ENCODE assay signal across 20 mouse cellular contexts in genomic region chr10:67561185-67561584, GRCm38 (mm10). TPM values are rescaled to one million over a fixed set of nuclear protein-coding genes. Genes with fewer than 3 reads are reported as not detected.
DNase-seq lines count a peak whose midpoint lies in the region; ATAC-seq and TF ChIP-seq lines count a peak whose summit lies in the region.
"Had no signal": no experiment of that assay in that cellular context is flagged by ENCODE, and none has a peak within 500 bp of the region (broad histone marks: within the 10 kb centered on the region; RNA-seq: fewer than 3 reads in every experiment).

No protein-coding gene starts in this region.

- TF ChIP-seq EP300 in CH12.LX (IDR thresholded peaks at IDR 0.05; ENCODE audit: low read length) (no peak), MEL (IDR thresholded peaks at IDR 0.05; ENCODE audit: low read depth in 1 of 2, low read length in 2 of 2) (no peak)

- H3K4me1 ChIP-seq in CH12.LX (ENCODE audit: control insufficient read depth in 1 of 2, insufficient read depth in 2 of 2), result peaks cover 6 to 22% of the 10 kb centered on the region in 2 experiments
- peaks cover 4 to 8% of the 10 kb centered on the region in 2 experiments; a peak in 1 of 4 replicates for H3K4me1 ChIP-seq in MEL (ENCODE audit: control insufficient read depth in 1 of 2, insufficient read depth in 2 of 2, low read length in 2 of 2)
- no peaks in the 10 kb centered on the region for H3K4me1 ChIP-seq in lung, adult 2 months (ENCODE audit: control insufficient read depth, insufficient read depth, low read length)

- peaks cover 4% of the 10 kb centered on the region for H3K9me3 ChIP-seq in CH12.LX (replicated peaks; ENCODE audit: low read length)
- H3K9me3 ChIP-seq in MEL (replicated peaks; ENCODE audit: insufficient read depth, low read length), result no peaks in the 10 kb centered on the region
- H3K9me3 ChIP-seq: G1E had no signal

- H3K27ac ChIP-seq in CH12.LX (ENCODE audit: insufficient read depth, low read depth), result no peak overlapping the region
- no peak overlapping the region for H3K27ac ChIP-seq in MEL (ENCODE audit: control insufficient read depth, low read depth, low read length)

- no peak for DNase-seq in CH12.LX (ENCODE audit: extremely low read depth)
- no peak for DNase-seq in MEL (ENCODE audit: low read depth, low spot score)
- no peak for DNase-seq in lung, adult 2 months
- DNase-seq: adrenal gland, adult 2 months; adrenal gland, adult 8-10 months; adrenal gland, postnatal 10 days; adrenal gland, postnatal 14 days; adrenal gland, postnatal 25 days; adrenal gland, postnatal 36 days; B cell, adult 2 months; cerebellum, adult 11 months; cerebellum, adult 11-12 months; cerebellum, adult 18-20 months; cerebellum, adult 2 months; cerebellum, adult 8-10 months had no signal

- H3K79me2 ChIP-seq in CH12.LX (replicated peaks; ENCODE audit: control insufficient read depth, extremely low read depth, insufficient read depth, poor library complexity, severe bottlenecking), result no peaks in the 10 kb centered on the region
- no peaks in the 10 kb centered on the region for H3K79me2 ChIP-seq in MEL (ENCODE audit: control insufficient read depth, insufficient read depth, low read length, poor library complexity)

- no peaks in the 10 kb centered on the region for H3K27me3 ChIP-seq in CH12.LX (replicated peaks)
- peaks cover 0 to 1% of the 10 kb centered on the region in 2 experiments; a peak in 1 of 4 replicates for H3K27me3 ChIP-seq in MEL (ENCODE audit: control insufficient read depth in 1 of 2, insufficient read depth in 2 of 2, low read length in 2 of 2)
- H3K27me3 ChIP-seq: Patski had no signal

- H3K36me3 ChIP-seq in CH12.LX (replicated peaks in 1 of 2; ENCODE audit: control insufficient read depth in 1 of 2, insufficient read depth in 1 of 2, low read length in 1 of 2) (no peaks in the 10 kb centered on the region), MEL (ENCODE audit: control insufficient read depth in 1 of 2, insufficient read depth in 2 of 2, low read length in 2 of 2) (peaks cover 0 to 6% of the 10 kb centered on the region in 2 experiments; a peak in 2 of 4 replicates)
- H3K36me3 ChIP-seq: G1E had no signal

- dilution Hi-C loops in CH12.LX (cut with MboI; ENCODE audit: extremely low pct_ligation_motif_present, extremely low pct_unique_long_range_greater_than_20kb, low sequenced_read_pairs), result no loop called here

- no peak for TF ChIP-seq CTCF in CH12.LX (conservative IDR thresholded peaks at IDR 0.05 in 1 of 2, IDR thresholded peaks at IDR 0.05 in 1 of 2; ENCODE audit: low read depth in 2 of 2, low read length in 2 of 2)
- no peak for TF ChIP-seq CTCF in MEL (IDR thresholded peaks at IDR 0.05 in 2 of 3, conservative IDR thresholded peaks at IDR 0.05 in 1 of 3; ENCODE audit: control insufficient read depth in 1 of 3, insufficient read depth in 1 of 3, low read depth in 2 of 3, low read length in 3 of 3, poor library complexity in 1 of 3, severe bottlenecking in 1 of 3)
- TF ChIP-seq CTCF in lung, adult 2 months (IDR thresholded peaks at IDR 0.05; ENCODE audit: insufficient read depth, low read length), result no peak

- WGBS in lung, adult 2 months, result 69% methylated on average over 1 of the region's 1 CpGs

- no peak for ATAC-seq in granulocyte monocyte progenitor cell, adult 5-6 weeks (replicated peaks; ENCODE audit: poor library complexity, severe bottlenecking)
- ATAC-seq: activated CD4-positive, CD25-positive, alpha-beta regulatory T cell, adult 4 months; CD4-positive, CD25-positive, alpha-beta regulatory T cell, adult 4 months; Patski had no signal

- in situ Hi-C loops in CH12.LX (cut with MboI; ENCODE audit: low pct_ligation_motif_present, low pct_unique_long_range_greater_than_20kb, low sequenced_read_pairs), result no loop called here

- TF ChIP-seq RAD21 in CH12.LX (IDR thresholded peaks at IDR 0.05; ENCODE audit: low read depth, low read length) (no peak), MEL (IDR thresholded peaks at IDR 0.05; ENCODE audit: low read depth, low read length) (no peak)

- no peak overlapping the region for H3K4me2 ChIP-seq in CH12.LX (ENCODE audit: insufficient read depth, low read depth, poor library complexity, severe bottlenecking)

- TF ChIP-seq POLR2A in CH12.LX (IDR thresholded peaks at IDR 0.05; ENCODE audit: low read depth, low read length) (no peak), MEL (IDR thresholded peaks at IDR 0.05; ENCODE audit: control insufficient read depth in 1 of 2, insufficient read depth in 1 of 2, low read depth in 1 of 2, low read length in 2 of 2, poor library complexity in 1 of 2) (no peak)
- TF ChIP-seq POLR2A in lung, adult 2 months (IDR thresholded peaks at IDR 0.05; ENCODE audit: borderline replicate concordance, extremely low read depth, low read depth, low read length), result no peak

- H3K9ac ChIP-seq in CH12.LX (ENCODE audit: insufficient read depth, low read depth) (no peak overlapping the region), MEL (ENCODE audit: control insufficient read depth, low read depth, low read length, poor library complexity, severe bottlenecking) (no peak overlapping the region)

- H3K4me3 ChIP-seq in CH12.LX (replicated peaks in 1 of 3; ENCODE audit: low read depth in 2 of 3, low read length in 2 of 3, poor library complexity in 1 of 3) (no peak overlapping the region), MEL (ENCODE audit: control insufficient read depth in 1 of 2, insufficient read depth in 1 of 2, low read depth in 2 of 2, low read length in 2 of 2) (no peak overlapping the region)
- H3K4me3 ChIP-seq in lung, adult 2 months (replicated peaks; ENCODE audit: extremely low read depth, low read depth, low read length), result no peak overlapping the region

TF ChIP-seq in CH12.LX, 34 proteins besides CTCF, POLR2A, EP300 and RAD21:
- peak; percentile 79 for TF ChIP-seq ZKSCAN1 (IDR thresholded peaks at IDR 0.05; ENCODE audit: borderline replicate concordance, low read depth, low read length)
- no peak for TF ChIP-seq ZMIZ1 (IDR thresholded peaks at IDR 0.05; ENCODE audit: low read depth, low read length)

TF ChIP-seq in MEL, 35 proteins besides CTCF, POLR2A, EP300 and RAD21:
- TF ChIP-seq ELF1 (IDR thresholded peaks at IDR 0.05; ENCODE audit: low read depth, low read length) (no peak), TCF12 (IDR thresholded peaks at IDR 0.05; ENCODE audit: low read depth, low read length) (no peak), ZKSCAN1 (IDR thresholded peaks at IDR 0.05; ENCODE audit: low read depth, low read length) (peak; percentile 80)

RNA-seq across cellular contexts. Expression of gene Ado, which starts 12.4 kb away (rescaled TPM):
- total RNA-seq in CH12.LX (2012; rRNA removed) (14.6 and 14.8 TPM in 2 replicates), CH12.LX (2014; rRNA removed) (11.2 and 12.3 TPM in 2 replicates), MEL (2012; rRNA removed) (16.4 and 19.3 TPM in 2 replicates)
- polyA plus RNA-seq in CH12.LX (2012; ENCODE audit: insufficient read length, low read depth) (9.1 and 10.3 TPM in 2 replicates), MEL (2012; ENCODE audit: insufficient read depth in 1 of 2, insufficient read length in 2 of 2, low read depth in 1 of 2, low replicate concordance in 2 of 2, missing spikeins in 1 of 2) (10 to 100 TPM; 16.9 to 86.9 TPM)
- polyA plus RNA-seq in lung, adult 2 months (2012; rRNA removed), result 11.6 and 14.1 TPM in 2 replicates
- 21.2 and 21.7 TPM in 2 replicates for total RNA-seq in granulocyte monocyte progenitor cell, adult 5-6 weeks (2014; fragmentation: Nextera tagmentation)
- 21.9 and 22.8 TPM in 2 replicates for total RNA-seq in granulocyte monocyte progenitor cell, adult 5-6 weeks (2017)

RNA-seq across cellular contexts. Expression of gene Egr2, which starts 25.9 kb away (rescaled TPM):
- total RNA-seq in CH12.LX (2012; rRNA removed) (1.0 and 1.3 TPM in 2 replicates), CH12.LX (2014; rRNA removed) (4.7 and 5.7 TPM in 2 replicates), MEL (2012; rRNA removed) (0.13 and 0.23 TPM in 2 replicates)
- polyA plus RNA-seq in CH12.LX (2012; ENCODE audit: insufficient read length, low read depth) (3.1 and 4.6 TPM in 2 replicates), MEL (2012; ENCODE audit: insufficient read depth in 1 of 2, insufficient read length in 2 of 2, low read depth in 1 of 2, low replicate concordance in 2 of 2, missing spikeins in 1 of 2) (under 1 TPM in 1 of 2 experiments, not detected in 1; 0.24 TPM)
- polyA plus RNA-seq in lung, adult 2 months (2012; rRNA removed), result 12.8 and 13.1 TPM in 2 replicates
- total RNA-seq in granulocyte monocyte progenitor cell, adult 5-6 weeks (2014; fragmentation: Nextera tagmentation), result not detected in 2 replicates
- 0.72 and 3.1 TPM in 2 replicates for total RNA-seq in granulocyte monocyte progenitor cell, adult 5-6 weeks (2017)

Comparison
In these comparisons a context has a peak if more than half of its experiments do, and no peak if none do; other contexts are left out.
1. Of the 35 proteins assayed by ChIP-seq in both MEL and CH12.LX: peak only in MEL: none; only in CH12.LX: none; in both: ZKSCAN1; in neither: 34.